ENCODE assay signal across 8 mouse cellular contexts in the genomic region with DNA sequence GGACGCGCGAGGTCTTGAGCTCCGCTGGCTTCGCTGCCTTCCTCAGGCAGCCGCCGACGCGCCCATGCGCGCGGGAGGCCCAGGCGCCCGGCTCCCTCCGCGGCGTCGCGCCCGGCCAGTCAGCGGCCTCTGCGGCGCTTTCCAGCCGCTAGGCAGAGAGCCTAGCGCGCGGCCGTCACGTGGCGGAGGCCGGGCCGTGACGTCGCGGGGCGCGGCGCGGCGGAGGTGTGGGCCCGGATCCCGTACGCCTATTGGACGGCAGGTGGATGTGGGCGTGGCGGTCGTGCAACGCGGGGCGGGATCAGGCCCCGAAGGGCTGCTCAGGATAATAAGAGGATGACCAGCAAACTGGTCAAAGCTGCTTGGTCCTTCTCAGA. TPM values are rescaled to one million over a fixed set of nuclear protein-coding genes. Genes with fewer than 3 reads are reported as not detected.
DNase-seq lines count a peak whose midpoint lies in the region; ATAC-seq lines count a peak whose summit lies in the region.

A gene (minus strand): TSS at position 184 of the 377 bp plus-strand sequence.

- H3K27ac ChIP-seq in heart, embryonic 11.5 days (ENCODE audit: low read depth, low read length): peak within 1 kb of the TSS; percentile 47; the same call in 1 of the 2 replicates
- H3K27ac ChIP-seq in kidney, embryonic 16.5 days (ENCODE audit: low read length): peak within 1 kb of the TSS; percentile 77
- H3K27ac ChIP-seq in liver, embryonic 11.5 days (ENCODE audit: low read depth, low read length): peak within 1 kb of the TSS; percentile 57; the same call in 1 of the 2 replicates
- H3K27ac ChIP-seq in stomach, embryonic 14.5 days (ENCODE audit: low read length): peak within 1 kb of the TSS; percentile 33; the same call in 1 of the 2 replicates

- peak within 1 kb of the TSS; percentile 78 for H3K9ac ChIP-seq in heart, embryonic 11.5 days (ENCODE audit: low read depth, low read length)
- H3K9ac ChIP-seq in kidney, embryonic 16.5 days (replicated peaks; ENCODE audit: low read length): peak within 1 kb of the TSS; percentile 82
- H3K9ac ChIP-seq in liver, embryonic 11.5 days (ENCODE audit: low read depth, low read length): peak within 1 kb of the TSS; percentile 81
- peak within 1 kb of the TSS; percentile 83 for H3K9ac ChIP-seq in stomach, embryonic 14.5 days (replicated peaks; ENCODE audit: low read depth, low read length)

- WGBS in heart, embryonic 11.5 days (ENCODE audit: insufficient replicate concordance): under 1% methylated on average over 51 of the region's 51 CpGs
- 0% methylated on average over 38 of the region's 51 CpGs for WGBS in kidney, embryonic 16.5 days
- under 1% methylated on average over 51 of the region's 51 CpGs for WGBS in liver, embryonic 11.5 days
- WGBS in stomach, embryonic 14.5 days: under 1% methylated on average over 50 of the region's 51 CpGs

- H3K4me1 ChIP-seq in heart, embryonic 11.5 days (ENCODE audit: control insufficient read depth, insufficient read depth, low read length): peaks cover 3% of the 10 kb centered on the region; the same call in 1 of the 2 replicates
- peaks cover 31% of the 10 kb centered on the region for H3K4me1 ChIP-seq in kidney, embryonic 16.5 days (ENCODE audit: insufficient read depth, low read length)
- peaks cover 12% of the 10 kb centered on the region; the same call in 1 of the 2 replicates for H3K4me1 ChIP-seq in liver, embryonic 11.5 days (replicated peaks; ENCODE audit: control insufficient read depth, insufficient read depth, low read length)
- H3K4me1 ChIP-seq in stomach, embryonic 14.5 days (ENCODE audit: control insufficient read depth, insufficient read depth, low read length): peaks cover 12% of the 10 kb centered on the region; the same call in 1 of the 2 replicates

- peak; percentile 96 to 97 for DNase-seq in B cell, adult 2 months
- peak; percentile 97 for DNase-seq in brain, adult 2 months (ENCODE audit: low read depth, low spot score)
- DNase-seq in liver, embryonic 11.5 days (ENCODE audit: low spot score): peak; percentile 92
- peak; percentile 91 for DNase-seq in naive thymus-derived CD4-positive, alpha-beta T cell, adult 2 months (ENCODE audit: low read depth)

- no peaks in the 10 kb centered on the region for H3K36me3 ChIP-seq in heart, embryonic 11.5 days (ENCODE audit: control insufficient read depth, insufficient read depth, low read length)
- no peaks in the 10 kb centered on the region for H3K36me3 ChIP-seq in kidney, embryonic 16.5 days (ENCODE audit: insufficient read depth, low read length)
- no peaks in the 10 kb centered on the region for H3K36me3 ChIP-seq in liver, embryonic 11.5 days (ENCODE audit: control insufficient read depth, insufficient read depth, low read length)
- no peaks in the 10 kb centered on the region for H3K36me3 ChIP-seq in stomach, embryonic 14.5 days (ENCODE audit: control insufficient read depth, insufficient read depth, low read length)

- H3K4me2 ChIP-seq in heart, embryonic 11.5 days: peak within 1 kb of the TSS; percentile 100
- peak within 1 kb of the TSS; percentile 100 for H3K4me2 ChIP-seq in kidney, embryonic 16.5 days (replicated peaks; ENCODE audit: low read depth, low read length)
- peak within 1 kb of the TSS; percentile 90 for H3K4me2 ChIP-seq in liver, embryonic 11.5 days
- H3K4me2 ChIP-seq in stomach, embryonic 14.5 days (replicated peaks; ENCODE audit: low read depth, low read length): peak within 1 kb of the TSS; percentile 99

- ATAC-seq in erythroblast, adult 5-6 weeks (replicated peaks; ENCODE audit: low FRiP score, poor library complexity, severe bottlenecking): peak; percentile 97
- peak; percentile 98 for ATAC-seq in heart, embryonic 11.5 days (replicated peaks; ENCODE audit: insufficient number of reproducible peaks, low FRiP score, low TSS enrichment)
- peak; percentile 97 for ATAC-seq in kidney, embryonic 16.5 days (ENCODE audit: low FRiP score, low TSS enrichment)
- peak; percentile 98 for ATAC-seq in liver, embryonic 11.5 days (replicated peaks; ENCODE audit: low FRiP score)
- peak; percentile 98 for ATAC-seq in stomach, embryonic 14.5 days (ENCODE audit: insufficient number of reproducible peaks, insufficient read depth, low FRiP score, low read depth)

- no peaks in the 10 kb centered on the region for H3K27me3 ChIP-seq in heart, embryonic 11.5 days (ENCODE audit: control insufficient read depth, insufficient read depth, low read length)
- H3K27me3 ChIP-seq in kidney, embryonic 16.5 days (ENCODE audit: insufficient read depth, low read length): no peaks in the 10 kb centered on the region
- H3K27me3 ChIP-seq in liver, embryonic 11.5 days (replicated peaks; ENCODE audit: control insufficient read depth, insufficient read depth, low read length): no peaks in the 10 kb centered on the region
- H3K27me3 ChIP-seq in stomach, embryonic 14.5 days (ENCODE audit: control insufficient read depth, insufficient read depth, low read length): no peaks in the 10 kb centered on the region

- H3K4me3 ChIP-seq in heart, embryonic 11.5 days (ENCODE audit: low read depth, low read length): peak within 1 kb of the TSS; percentile 59
- H3K4me3 ChIP-seq in kidney, embryonic 16.5 days (ENCODE audit: low read length): peak within 1 kb of the TSS; percentile 77
- peak within 1 kb of the TSS; percentile 70 for H3K4me3 ChIP-seq in liver, embryonic 11.5 days (ENCODE audit: low read depth, low read length)
- peak within 1 kb of the TSS; percentile 77 for H3K4me3 ChIP-seq in stomach, embryonic 14.5 days (ENCODE audit: low read depth, low read length)

- H3K9me3 ChIP-seq in heart, embryonic 11.5 days (replicated peaks; ENCODE audit: control insufficient read depth, low read length): no peaks in the 10 kb centered on the region
- no peaks in the 10 kb centered on the region for H3K9me3 ChIP-seq in kidney, embryonic 16.5 days (ENCODE audit: low read length)
- no peaks in the 10 kb centered on the region for H3K9me3 ChIP-seq in liver, embryonic 11.5 days (ENCODE audit: control insufficient read depth, low read length)
- no peaks in the 10 kb centered on the region for H3K9me3 ChIP-seq in stomach, embryonic 14.5 days (ENCODE audit: control insufficient read depth, low read depth, low read length)

RNA-seq across cellular contexts. Expression of the gene that starts here (rescaled TPM):
- not detected in 2 replicates for total RNA-seq in erythroblast, adult 5-6 weeks (2015; ENCODE audit: low replicate concordance)
- total RNA-seq in erythroblast, adult 5-6 weeks (2017; ENCODE audit: low replicate concordance): not detected in 2 replicates
- polyA plus RNA-seq in heart, embryonic 11.5 days (2014; fragmentation: Nextera tagmentation; extraction: Ambion mirVana): 7.4 and 9.4 TPM in 2 replicates
- 13.9 and 14.2 TPM in 2 replicates for polyA plus RNA-seq in kidney, embryonic 16.5 days (2015; fragmentation: Nextera tagmentation; extraction: Ambion mirVana)
- 21.9 and 23.2 TPM in 2 replicates for polyA plus RNA-seq in liver, embryonic 11.5 days (2014; fragmentation: Nextera tagmentation; extraction: Ambion mirVana)
- 9.4 and 9.5 TPM in 2 replicates for polyA plus RNA-seq in stomach, embryonic 14.5 days (2014; fragmentation: Nextera tagmentation; extraction: Ambion mirVana)

Comparison
In these comparisons a context has a peak if more than half of its experiments do, and no peak if none do; other contexts are left out.
1. Peak in every context shown above with its lines: DNase-seq, ATAC-seq, H3K4me3 ChIP-seq and H3K27ac ChIP-seq.
2. Peak in ATAC-seq in erythroblast, adult 5-6 weeks; RNA of the gene not detected or under 1 TPM.